Mouse (Mus musculus): ENCODE data around the gene Hist1h2aa.

The Hist1h2aa gene

GRCm38 (mm10) chr13:23942861-23943260 is 8.6 kb downstream of the Hist1h2aa start:
- DNase-seq (ENCODE audit: low read depth, low spot score): peak; percentile 35

GRCm38 (mm10) chr13:23946254-23946653 is 12.0 kb downstream of the Hist1h2aa start:
- DNase-seq (ENCODE audit: low read depth, low spot score): no peak

GRCm38 (mm10) chr13:23949484-23950246 is 15.4 kb downstream of the Hist1h2aa start:
- no peak for DNase-seq (ENCODE audit: low read depth, low spot score)

GRCm38 (mm10) chr13:23950928-23951327 is 16.7 kb downstream of the Hist1h2aa start:
- peak; percentile 56 for DNase-seq (ENCODE audit: low read depth, low spot score)

GRCm38 (mm10) chr13:23959776-23960175 is 25.5 kb downstream of the Hist1h2aa start:
- no peak for DNase-seq (ENCODE audit: low read depth, low spot score)

- DNase-seq (ENCODE audit: low read depth, low spot score): no peak
Measured at GRCm38 (mm10) chr13:23964909-23965308, 30.6 kb downstream of the Hist1h2aa start.

- no peak for DNase-seq (ENCODE audit: low read depth, low spot score)
Measured at GRCm38 (mm10) chr13:23971870-23972269, 37.6 kb downstream of the Hist1h2aa start.

GRCm38 (mm10) chr13:23972271-23972670 is 38.0 kb downstream of the Hist1h2aa start:
- no peak for DNase-seq (ENCODE audit: low read depth, low spot score)
